Mouse (Mus musculus): Measurements from ENCODE around the gene A3galt2.
A peak's percentile ranks its signal among the peaks of the same experiment; 100 is the strongest.

A3galt2 gene

DNA sequence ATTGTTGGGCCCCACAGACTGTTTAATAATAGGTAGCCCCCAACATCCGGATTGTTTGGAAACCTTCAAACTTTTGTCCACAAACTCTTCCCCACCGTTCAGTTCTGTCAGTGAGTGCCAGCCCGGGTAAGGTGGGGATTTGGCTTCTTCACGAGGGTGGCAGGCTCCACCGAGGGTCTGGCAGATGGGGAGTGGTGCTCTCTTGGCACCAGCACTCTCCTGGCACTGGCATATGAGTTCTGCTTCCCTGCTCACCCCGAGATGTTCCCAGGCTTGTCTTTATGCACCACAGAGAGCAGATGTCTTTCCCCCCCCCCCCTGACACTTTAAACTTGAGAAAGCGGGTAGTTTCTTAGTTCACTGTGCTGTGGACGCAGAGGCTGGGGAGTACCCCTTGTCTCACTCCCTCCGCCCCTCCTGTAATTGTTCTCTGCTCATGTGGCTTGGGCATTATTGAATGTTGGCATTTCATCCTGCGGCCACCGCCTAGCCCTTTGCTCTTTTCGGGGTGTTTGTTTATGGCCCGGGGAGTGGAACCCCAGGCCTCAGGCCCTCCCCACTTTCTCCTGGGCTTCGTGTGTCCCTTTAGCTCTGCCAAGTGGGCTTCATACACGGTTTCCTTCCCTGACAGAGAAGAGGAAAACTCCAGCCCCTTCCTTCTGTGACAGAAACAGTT lies 26.0 kb upstream of the A3galt2 start:
- no peak for DNase-seq

DNA sequence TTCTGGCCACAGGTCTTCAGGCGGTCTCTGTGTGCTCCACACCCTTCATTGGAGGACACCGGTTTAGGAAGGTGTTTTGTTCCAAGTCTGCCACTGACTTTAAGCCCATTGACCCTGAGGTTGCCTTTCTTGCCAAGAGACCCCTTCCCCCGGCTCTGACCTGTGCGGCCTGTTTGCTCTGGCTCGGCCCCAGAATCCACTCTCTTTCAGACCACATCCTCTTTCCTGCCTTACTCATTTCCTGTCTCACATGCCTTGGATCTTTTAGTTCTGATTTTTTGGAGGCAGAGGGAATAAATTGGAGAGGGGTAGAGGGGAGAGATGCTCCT lies 25.5 kb upstream of the A3galt2 start:
- no peak for DNase-seq

DNA sequence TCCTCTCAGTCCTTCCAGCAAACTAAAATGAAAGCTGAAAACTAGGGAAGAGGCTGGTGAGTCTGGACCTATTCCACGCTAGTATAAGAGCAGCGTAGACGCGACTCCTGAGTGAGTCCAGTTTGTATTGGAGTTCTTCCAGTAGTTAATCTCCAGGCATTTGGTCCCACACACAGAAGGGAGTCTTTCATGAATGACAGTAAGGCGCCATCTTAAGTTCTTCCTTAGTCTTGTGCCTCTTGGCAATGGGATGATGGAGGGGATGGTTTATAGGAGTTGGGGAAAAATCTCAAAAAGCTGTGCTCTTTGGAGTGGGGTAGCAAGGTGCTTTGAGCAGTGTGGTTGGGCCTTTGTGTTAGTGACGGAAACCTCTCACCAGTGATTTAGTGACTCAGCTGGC lies 24.9 kb upstream of the A3galt2 start:
- DNase-seq = no peak

DNA sequence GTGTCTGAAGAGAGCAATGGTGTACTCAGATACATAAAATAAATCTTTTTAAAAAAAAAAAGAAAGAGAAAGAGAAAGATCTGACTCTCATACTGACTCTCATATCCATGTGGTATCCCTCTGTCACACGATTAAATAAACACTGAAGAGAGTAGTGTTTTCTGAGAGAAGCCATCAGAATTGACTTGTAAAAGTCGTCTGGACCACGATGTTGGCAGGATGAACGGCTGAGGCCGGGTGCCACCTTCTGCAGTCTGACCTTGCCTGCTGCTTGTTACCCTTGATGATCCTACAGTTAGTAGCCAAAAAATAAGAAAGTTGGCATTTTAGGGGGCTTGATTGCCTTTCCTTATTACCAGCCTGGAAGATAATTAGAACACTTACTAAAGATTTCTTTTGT lies 22.4 kb upstream of the A3galt2 start:
- no peak for DNase-seq

DNA sequence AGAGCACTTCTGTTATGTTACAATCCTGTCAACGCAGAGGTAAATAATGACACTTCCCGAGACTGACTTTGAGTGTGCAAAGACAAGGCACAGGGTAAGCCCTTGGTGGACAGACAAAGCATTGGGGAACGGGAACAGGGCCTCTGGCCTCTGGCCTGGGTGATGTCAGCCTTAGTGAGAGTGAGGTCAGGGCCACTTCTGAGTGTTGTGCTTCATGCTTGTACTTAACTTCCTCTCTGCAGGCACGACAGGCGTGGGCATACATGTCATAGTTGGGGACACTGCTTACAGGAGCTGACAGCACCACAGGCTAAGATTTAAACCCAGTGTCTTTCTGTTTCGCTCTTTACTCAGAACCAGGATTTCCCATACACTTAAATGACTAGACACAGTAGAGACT lies 21.7 kb upstream of the A3galt2 start:
- no peak for DNase-seq

DNA sequence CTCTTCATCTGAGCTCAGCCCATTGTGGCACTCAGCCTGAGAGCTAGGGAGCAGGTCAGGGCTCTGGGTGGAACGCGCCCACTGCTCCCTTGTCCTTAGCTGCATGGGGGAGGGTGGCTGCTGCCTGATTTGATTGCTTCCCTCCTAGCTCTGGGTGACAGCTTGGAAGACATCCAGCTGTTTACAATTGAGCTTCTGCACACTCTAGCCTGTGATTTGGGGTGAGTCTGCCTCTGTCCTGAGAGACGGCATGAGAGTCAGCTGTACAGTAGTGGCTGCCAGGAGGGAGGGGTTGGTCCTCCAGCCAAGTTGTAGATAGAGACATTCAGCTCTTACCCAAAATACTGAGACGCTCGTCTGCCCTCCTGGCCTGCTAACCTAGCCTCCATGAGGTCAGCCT lies 20.9 kb upstream of the A3galt2 start:
- DNase-seq = peak; percentile 80

DNA sequence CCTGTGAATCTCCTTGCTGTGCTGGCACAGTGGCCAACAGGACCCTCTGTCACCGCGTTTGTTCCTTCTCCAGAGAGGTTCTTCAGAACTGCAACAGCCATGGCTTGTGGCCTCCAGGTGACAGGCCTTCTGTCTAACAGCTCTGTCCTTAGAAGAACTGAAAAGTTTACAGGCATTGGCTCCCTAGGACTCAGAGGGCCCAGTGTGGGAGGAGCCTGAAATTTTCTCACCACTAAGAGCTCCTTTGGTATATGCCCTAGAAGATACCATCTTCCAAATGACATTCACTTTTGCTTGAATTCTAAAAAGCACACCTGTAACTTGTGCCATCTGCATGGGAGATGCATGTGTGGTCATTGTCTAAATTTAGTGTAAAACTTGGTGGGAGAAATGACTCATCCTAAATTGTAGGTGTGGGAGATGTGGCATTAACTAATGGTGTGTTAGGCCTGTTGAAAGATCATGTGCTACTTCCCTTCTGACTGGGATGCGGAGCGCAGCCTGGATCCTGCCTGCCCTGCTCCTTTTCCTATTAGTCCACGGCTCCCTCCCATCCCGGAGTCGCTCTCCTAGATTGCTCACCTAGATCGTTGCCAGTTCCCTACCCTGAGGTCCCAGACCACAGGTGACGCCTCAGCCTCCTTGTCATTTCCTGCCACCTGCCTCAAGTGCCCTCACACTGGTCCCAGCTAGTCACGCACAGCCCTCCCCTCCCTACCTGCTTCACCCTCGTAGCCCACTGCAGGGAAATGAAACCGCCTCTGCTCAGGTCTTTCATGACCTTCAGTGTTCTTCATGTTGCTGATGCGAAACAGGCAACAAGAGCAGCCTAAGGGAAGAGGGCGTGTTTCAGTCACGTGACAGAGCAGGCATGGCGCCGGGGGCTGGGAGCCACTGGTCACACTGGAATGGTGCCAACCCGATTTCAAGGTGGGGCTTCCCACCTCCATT lies 20.2 kb upstream of the A3galt2 start:
- peak; percentile 83 for DNase-seq

DNA sequence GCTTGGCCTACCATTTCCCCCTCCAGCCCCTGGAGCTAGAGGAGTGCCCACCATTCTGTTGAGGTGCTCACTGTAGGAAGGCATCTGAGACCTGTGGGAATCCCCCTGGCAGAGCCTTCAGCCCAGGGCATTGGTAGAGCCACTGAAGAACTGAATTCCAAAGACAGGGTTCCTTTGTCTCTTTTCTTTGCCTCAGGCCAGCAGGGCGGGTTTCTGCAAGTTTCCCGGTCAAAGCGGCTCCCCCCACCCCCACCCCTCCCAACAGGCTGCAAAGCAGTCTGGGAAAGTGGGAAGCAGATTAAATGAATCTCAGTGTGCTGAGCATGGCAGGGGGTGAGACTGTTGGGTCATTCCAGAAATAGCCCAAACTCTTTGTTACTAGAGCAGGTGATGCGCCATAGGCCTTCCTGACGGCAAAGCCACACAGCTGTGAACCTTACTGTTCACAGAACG lies 18.0 kb upstream of the A3galt2 start:
- DNase-seq = no peak

DNA sequence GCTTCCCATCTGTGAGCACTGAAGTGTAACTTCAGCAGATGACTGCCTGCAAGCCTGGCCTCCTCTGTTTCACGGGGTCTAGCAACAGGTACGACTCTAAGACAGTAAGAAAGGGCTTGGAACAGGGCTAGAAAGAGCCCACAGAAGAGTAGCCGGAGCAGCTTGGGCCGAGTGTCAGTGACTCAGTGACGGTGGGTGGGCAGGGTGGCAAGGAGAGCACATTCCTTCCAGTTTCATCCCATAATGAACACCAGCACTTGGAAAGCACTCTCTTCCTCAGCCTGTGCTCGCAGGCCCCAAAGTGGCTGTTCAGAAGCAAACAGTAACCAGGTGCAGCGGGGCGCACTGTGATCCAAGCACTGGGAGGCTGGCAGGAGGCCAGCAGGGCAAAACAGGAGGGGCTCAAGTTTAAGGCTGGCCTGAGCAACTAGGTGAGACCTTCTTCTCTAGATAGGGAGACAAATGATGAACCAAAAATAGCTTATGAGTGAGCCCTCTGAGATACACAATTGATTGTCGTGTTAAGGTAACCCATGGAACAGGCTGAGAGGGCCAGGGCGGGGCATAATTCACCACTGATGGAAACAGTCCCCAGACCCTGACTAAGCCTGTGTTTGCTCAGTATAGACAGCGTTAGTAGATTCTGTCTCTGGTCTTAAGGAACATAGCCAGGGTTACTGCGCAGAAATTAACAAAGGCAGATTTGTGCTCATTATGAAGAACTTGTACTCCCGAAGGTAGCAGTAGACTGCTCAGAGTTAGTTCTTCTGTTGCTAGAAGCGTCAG lies 17.1 kb upstream of the A3galt2 start:
- no peak for DNase-seq

DNA sequence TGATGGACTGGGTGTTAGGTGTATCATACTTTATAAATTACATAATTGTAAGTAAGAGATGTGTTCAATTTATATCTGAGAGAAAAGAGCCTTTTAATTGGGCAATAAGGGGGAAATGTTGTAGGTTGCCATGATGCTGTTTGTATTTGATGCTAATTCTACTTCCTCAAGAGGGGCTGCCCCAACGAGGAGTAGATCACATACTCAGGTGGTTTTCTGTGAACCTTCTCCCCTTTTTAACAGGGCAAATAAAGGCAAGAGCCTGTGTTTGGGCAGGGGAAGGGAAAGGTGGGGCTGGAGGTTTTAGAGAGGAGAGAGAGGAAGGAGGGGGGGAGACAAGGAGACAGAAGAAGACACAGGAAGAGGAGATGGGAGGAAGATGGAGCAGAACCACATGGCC lies 14.3 kb upstream of the A3galt2 start:
- no peak for DNase-seq

DNA sequence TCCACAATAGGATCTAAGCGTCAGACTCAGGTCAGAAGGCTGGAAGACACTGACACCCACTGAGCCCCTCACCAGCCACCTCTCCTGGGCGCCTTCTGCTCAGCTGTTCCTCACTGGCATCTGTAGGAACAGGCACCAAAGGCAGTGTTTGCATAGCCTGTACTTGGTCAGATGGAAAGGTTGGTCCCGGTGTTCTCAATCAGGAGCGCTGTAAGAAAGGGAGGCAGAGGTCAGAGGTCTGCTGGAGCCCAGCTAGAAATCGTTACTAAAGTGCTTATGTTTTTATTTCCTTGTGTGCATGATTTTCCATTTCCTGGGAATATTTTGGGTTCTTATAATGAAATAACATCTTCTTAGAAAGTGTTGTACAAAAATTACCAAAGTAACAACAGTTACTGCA lies 13.3 kb upstream of the A3galt2 start:
- no peak for DNase-seq

DNA sequence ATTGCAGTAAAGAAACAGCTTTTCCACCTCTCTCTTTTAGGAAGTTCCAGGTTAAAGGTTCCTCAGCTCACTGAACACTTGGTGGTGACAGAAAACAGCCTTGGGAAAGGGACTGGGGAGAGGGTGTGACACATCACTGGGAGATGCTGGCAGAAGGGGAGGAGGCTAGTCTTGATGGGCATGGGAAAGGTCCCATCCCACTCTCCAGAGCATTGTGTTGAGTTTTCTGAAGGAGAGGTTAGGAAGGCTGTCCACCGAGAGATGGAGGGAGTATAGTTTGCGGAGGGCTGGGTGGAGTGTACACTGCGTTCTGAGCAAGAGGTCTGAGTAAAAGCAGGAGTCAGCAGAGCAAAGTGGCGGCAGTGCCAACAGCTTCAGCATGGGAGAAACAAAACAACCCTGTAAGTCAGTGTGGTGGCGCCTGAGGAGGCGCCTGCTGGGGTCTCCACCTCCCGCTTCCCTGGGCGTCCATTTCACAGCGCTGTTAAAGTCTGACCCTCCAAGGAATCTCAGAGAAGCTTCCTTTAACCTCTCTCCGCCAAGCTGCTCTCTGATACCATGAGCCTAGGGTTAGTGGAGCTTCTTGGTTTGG lies 12.7 kb upstream of the A3galt2 start:
- DNase-seq = no peak

DNA sequence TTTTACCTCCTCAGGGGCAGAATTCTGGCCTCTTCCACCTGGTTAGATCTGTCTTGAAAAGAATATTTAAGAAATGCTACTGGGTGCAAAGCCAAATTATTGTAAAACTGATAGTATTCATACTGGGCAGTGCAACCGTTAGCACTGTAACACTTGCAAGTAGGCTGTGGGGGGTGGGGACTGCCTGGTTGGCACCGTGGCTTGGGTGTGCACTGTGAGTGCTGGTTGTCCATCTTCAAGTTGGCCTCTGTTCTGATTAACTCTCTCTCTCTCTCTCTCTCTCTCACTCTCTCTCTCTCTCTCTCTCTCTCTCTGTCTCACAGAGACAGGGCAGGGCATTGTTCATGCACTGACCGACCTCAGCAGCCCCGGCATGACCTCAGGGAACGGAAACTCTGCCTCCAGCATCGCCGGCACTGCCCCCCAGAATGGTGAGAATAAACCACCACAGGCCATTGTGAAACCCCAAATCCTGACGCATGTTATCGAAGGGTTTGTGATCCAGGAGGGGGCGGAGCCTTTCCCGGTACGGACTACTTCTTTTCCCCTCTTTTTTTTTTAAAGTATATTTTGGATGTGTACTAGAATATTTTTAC lies 12.0 kb upstream of the A3galt2 start:
- no peak for DNase-seq

DNA sequence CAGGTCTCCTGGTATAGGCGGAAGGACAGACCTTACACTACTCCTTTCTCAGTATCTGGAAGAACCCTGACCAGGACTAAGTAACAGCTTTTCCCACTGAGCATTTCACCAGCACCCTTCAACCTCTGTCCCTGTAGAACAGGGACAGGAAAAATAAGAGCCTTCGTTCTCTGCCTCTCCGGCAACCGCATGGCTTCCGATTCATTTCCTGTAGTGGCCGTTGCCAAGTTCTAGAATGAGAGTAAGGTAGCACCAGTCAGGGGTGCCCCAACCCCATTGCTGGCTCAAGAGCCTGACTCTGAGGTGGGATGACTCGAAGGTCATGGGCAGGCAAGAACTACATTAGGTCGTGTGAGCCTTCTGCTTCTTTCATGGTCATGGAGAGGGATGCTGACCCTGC lies 10.0 kb upstream of the A3galt2 start:
- DNase-seq = no peak

DNA sequence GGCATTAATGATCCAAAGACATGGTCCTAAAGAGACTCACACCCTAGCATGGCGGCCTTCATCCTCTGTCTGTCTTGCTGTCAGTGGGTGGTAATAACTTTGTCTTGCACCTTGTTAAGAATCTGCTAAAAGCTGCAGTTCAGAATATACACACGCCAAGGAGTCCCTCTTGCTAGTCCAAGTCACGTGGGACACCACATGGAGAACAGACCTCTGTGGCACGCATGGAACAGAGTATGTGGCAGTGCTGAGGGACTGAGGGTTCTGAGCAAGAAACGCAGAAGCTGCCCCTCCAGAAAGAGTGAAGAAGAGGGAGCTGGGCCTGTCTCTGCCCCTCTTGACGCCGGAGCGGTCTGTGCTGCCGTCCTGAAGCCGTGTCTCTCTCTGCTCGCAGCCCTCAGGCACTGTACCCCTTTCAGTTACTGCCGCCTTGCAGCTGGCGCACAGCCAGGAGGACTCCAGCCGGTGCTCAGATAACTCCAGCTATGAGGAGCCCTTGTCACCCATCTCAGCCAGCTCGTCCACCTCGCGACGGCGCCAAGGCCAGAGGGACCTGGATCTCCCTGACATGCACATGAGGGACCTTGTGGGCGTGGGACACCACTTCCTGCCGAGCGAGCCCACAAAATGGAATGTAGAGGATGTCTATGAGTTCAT lies 7.4 kb upstream of the A3galt2 start:
- no peak for DNase-seq

DNA sequence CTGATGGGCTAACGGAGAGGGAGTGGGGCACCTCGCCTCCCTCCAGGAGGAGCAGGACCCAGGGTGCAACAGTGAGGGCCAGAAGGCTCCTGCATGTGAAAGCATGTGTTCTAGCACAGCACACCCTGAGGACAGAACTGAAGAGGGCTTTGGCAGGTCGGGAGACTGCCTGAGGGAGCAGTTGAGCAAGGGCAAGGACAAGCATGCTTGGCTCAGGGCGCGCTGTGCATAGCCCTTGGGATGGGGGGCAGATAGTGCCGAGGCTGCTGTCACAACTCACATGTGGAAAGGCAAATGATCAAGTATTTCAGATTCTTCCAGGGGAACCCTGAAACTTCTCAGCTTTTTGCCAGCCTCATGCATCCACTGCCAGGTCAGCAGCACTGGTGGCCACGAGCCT lies 6.9 kb upstream of the A3galt2 start:
- no peak for DNase-seq

DNA sequence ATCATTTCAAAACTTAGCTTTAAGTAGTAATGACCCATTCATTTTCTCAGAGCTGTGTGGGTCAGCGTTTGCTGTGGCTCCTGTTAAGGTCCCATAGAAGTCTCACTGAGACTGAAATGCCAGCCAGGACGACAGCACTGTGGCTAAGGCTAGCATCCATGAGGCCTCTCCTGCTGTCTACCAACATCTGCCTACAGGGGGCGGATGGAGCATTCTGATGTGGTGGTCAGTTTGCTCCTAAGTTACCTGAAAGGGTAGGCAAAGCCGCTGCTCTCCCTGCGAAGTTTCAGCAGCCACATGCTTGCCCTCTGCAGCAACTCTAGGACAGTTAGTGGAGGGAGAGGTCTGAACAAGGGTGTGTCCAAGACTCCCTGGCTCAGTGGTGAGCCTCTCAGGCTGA lies 4.2 kb upstream of the A3galt2 start:
- DNase-seq = no peak

DNA sequence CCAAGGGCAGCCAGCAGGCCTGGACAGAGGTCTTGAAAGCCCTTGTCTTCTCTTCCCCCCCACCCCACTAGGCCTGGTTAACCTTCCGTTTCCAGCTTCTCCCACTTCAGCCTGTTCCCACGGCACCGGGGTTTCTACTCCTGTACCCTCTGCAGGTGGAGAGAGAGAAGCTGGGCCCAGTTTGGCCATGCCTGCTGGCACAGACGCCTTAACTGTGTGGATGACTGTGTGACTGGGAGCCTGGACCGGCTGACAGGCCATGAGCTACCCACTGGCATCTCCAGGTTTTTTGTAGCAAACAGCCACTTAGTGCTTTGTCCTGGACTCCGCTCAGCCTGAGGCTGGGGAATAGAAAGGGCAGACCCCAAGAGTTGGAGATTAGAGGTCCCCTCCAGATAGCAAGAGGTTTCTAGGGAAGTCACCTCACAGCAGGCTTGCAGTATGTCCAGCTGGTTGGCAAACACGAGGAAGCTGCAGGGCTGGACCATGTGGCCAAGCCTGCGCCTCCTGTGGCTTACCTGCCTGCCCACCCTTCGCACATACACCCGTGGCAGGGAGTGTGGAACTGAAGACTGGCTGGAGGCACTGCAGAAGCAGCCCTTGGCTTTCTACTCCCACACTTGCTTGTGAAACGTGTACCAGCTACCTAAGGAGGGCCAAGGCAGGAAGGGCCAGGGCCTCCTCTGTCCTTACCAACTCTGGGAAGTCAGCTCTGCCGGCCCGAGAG lies 3.0 kb upstream of the A3galt2 start:
- DNase-seq = no peak

DNA sequence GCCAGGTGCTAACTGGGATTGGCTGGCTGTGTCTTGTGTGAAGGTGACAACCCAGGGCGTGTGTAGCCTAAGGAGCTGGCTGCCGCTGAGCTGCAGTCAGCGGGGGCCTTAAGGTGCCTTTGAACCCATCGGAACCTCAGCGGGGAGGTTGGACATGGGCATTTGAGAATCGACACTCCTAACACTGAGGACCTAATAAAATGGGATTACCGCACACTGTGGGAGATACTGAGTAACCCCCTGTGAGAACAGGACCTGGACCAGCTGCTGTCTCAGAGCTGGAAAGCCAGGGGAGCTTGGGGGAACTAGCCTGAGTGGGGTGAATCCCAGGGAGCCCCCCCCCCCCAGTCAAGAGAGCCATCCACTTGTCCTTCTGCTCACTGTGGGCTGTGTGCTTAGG lies 1.6 kb upstream of the A3galt2 start:
- no peak for DNase-seq

DNA sequence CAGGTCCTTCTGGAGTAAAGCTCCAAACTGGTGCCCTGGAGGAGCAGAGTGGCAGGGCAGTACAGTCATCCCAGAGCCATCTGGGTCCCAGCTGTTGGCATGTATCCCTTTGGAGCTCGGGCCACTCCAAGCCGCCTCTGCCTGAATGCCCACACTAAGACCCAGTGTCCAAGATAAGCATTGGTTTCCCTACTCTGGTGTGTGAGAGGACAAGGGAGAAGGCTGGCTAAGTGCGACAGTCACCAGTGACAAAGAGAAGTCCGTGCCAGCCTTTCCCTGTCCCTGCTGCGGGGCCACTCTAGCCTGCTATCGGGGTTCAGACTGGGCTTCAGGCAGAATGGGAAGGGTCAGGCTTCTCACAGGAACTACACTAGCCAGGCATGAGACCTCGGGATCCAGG lies 736 bp downstream of the A3galt2 start:
- DNase-seq = no peak

DNA sequence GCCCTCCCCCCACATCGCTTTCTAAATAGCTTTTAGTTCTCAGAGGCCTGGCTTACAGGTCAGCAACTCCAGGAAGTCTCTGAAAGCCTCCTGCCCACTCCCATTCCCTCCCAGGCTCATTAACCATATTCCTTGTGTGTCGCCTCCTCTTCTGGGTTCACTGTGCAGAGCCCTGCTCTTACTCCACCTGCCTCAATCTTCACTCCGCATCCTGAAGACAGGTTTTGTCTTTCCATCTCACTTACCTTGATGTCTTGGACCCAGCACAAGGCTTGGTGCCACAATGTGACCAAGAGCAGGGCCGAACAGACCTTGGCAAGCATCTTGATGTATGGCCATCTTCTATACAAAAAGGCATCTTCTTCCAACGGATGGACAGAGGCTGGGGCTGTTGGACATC lies 4.0 kb downstream of the A3galt2 start:
- DNase-seq = no peak

DNA sequence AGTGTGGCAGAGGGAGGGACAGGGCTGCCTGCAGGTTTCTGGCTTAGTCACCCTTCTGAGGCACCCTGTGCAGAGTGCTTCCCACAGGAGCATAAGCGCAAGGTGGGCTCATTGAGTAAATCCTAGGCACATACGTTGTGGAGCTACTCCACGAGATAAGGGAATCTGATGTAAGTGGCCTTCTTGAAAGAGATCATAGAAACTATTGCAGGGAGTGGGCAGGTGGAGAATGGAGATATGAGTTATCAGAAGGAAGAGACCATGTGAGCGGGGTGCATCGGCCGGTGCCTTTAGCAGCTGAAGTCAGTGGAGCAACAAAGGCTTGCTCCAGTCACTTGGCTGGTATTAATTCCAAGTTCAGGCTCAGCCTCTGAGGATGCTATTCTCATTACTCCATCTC lies 4.9 kb downstream of the A3galt2 start:
- no peak for DNase-seq

All from kidney, adult 11 months (tissue).